Mouse (Mus musculus): ENCODE data around the gene Cdc42bpg. TPM values are rescaled to one million over a fixed set of nuclear protein-coding genes. Genes with fewer than 3 reads are reported as not detected.

Gene Cdc42bpg
- polyA plus RNA-seq, 1 experiment, result 33.1 TPM

DNA sequence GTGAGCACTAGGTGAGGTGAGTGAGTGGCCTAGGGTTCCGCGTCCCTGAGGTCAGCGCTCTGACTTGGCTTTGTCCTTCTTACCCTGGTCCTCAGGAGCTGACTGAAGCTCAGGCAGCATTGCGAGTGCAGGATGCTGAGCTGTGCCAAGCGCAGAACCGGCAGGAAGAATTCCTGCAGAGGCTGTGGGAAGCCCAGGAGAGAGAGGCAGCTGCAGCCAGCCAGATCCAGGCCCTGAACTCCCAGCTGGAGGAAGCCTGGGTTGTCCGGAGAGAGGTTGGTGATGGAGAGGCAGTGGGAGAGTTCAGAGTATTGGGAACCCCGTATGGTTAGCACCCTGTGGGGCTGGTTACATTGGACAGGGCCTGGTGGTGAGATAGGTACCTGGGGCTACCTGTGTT, 7.5 kb downstream of the Cdc42bpg start:
- peaks cover 55% of the 10 kb centered on the region for H3K4me1 ChIP-seq (ENCODE audit: control insufficient read depth, insufficient read depth, low read length)
- peak overlapping the region; percentile 85 for H3K27ac ChIP-seq (ENCODE audit: insufficient read depth, low read length)
- TF ChIP-seq POLR2A (IDR thresholded peaks at IDR 0.05; ENCODE audit: borderline replicate concordance, insufficient read depth, low read length), result no peak
- no peak for TF ChIP-seq CTCF (IDR thresholded peaks at IDR 0.05; ENCODE audit: borderline replicate concordance, insufficient read depth, low read depth, low read length)
- WGBS, result 35% methylated on average over 8 of the region's 8 CpGs
- no peak overlapping the region for H3K4me3 ChIP-seq (replicated peaks; ENCODE audit: insufficient read depth, low read depth, low read length)
- peak in 1 of 2 experiments; percentile 62 for DNase-seq
- no peaks in the 10 kb centered on the region for H3K27me3 ChIP-seq (ENCODE audit: control insufficient read depth, insufficient read depth, low read length)

DNA sequence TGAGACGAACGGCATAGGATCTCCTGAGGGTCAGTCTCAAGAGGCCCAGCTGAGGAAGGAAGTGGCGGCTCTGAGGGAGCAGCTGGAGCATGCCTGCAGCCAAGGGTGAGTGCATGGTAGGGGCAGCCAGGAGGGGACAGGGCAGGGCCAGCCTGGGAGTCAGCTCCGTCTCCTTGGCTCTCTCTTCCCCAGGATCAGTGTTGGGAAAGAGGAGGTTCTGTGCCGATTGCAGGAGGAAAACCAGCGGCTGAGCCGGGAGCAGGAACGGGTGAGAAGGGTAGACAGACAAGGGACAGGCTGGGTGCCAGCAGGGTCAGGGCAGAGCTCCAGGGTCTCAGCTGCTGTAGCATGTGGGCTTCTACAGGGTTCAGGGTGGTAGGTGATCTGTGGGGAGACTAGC, 8.3 kb downstream of the Cdc42bpg start:
- H3K27me3 ChIP-seq (ENCODE audit: control insufficient read depth, insufficient read depth, low read length), result no peaks in the 10 kb centered on the region
- peak overlapping the region; percentile 85 for H3K27ac ChIP-seq (ENCODE audit: insufficient read depth, low read length)
- no peak overlapping the region for H3K4me3 ChIP-seq (replicated peaks; ENCODE audit: insufficient read depth, low read depth, low read length)
- H3K4me1 ChIP-seq (ENCODE audit: control insufficient read depth, insufficient read depth, low read length), result peaks cover 53% of the 10 kb centered on the region
- WGBS, result 20% methylated on average over 8 of the region's 8 CpGs
- TF ChIP-seq CTCF (IDR thresholded peaks at IDR 0.05; ENCODE audit: borderline replicate concordance, insufficient read depth, low read depth, low read length) (no peak), POLR2A (IDR thresholded peaks at IDR 0.05; ENCODE audit: borderline replicate concordance, insufficient read depth, low read length) (no peak)
- DNase-seq, result peak in 1 of 2 experiments; percentile 54

DNA sequence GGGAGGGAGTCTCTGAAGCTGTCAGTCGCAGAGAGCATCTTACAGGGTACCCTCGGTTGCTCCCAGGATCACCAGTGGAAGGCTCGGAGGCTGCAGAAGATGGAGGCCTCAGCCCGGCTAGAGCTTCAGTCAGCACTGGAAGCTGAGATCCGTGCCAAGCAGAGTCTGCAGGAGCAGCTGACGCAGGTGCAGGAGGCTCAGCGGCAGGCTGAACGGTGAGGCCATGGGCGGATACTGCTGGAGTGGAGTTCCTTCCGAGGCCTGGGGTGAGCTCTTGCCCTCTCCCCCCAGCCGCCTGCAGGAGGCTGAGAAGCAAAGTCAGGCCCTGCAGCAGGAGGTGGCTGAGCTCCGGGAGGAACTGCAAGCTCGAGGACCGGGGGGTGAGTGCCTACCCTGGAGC, 9.3 kb downstream of the Cdc42bpg start:
- H3K27me3 ChIP-seq (ENCODE audit: control insufficient read depth, insufficient read depth, low read length), result no peaks in the 10 kb centered on the region
- H3K4me3 ChIP-seq (replicated peaks; ENCODE audit: insufficient read depth, low read depth, low read length), result peak overlapping the region; percentile 18
- peaks cover 43% of the 10 kb centered on the region for H3K4me1 ChIP-seq (ENCODE audit: control insufficient read depth, insufficient read depth, low read length)
- DNase-seq, result peak; percentile 79 to 86
- peak overlapping the region; percentile 85 for H3K27ac ChIP-seq (ENCODE audit: insufficient read depth, low read length)
- no peak for TF ChIP-seq POLR2A (IDR thresholded peaks at IDR 0.05; ENCODE audit: borderline replicate concordance, insufficient read depth, low read length)
- TF ChIP-seq CTCF (IDR thresholded peaks at IDR 0.05; ENCODE audit: borderline replicate concordance, insufficient read depth, low read depth, low read length), result no peak
- 21% methylated on average over 14 of the region's 14 CpGs for WGBS

DNA sequence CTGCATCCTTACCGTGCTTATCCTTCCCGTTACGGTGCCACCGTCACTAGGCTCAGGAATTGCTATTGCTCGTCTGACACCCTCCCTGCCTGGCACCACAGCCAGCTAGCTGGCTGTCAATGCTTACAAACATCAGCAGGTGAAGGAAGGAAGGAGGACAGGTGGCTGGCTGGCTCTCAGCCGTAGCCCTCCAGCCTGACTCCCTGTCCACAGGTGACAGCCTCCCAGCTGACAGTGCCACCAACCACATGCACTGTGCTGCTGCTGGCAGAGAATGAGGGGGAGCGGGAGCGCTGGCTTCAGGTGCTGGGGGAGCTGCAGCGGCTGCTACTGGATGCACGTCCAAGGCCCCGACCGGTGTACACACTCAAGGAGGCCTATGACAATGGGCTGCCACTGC, 11.9 kb downstream of the Cdc42bpg start:
- Histone ChIP-seq H3K4me3 (replicated peaks; ENCODE audit: insufficient read depth, low read depth, low read length) (no peak overlapping the region), H3K27ac (ENCODE audit: insufficient read depth, low read length) (no peak overlapping the region), H3K4me1 (ENCODE audit: control insufficient read depth, insufficient read depth, low read length) (peaks cover 32% of the 10 kb centered on the region), H3K27me3 (ENCODE audit: control insufficient read depth, insufficient read depth, low read length) (no peaks in the 10 kb centered on the region)
- DNase-seq, result no peak
- TF ChIP-seq POLR2A (IDR thresholded peaks at IDR 0.05; ENCODE audit: borderline replicate concordance, insufficient read depth, low read length) (no peak), CTCF (IDR thresholded peaks at IDR 0.05; ENCODE audit: borderline replicate concordance, insufficient read depth, low read depth, low read length) (no peak)
- 79% methylated on average over 12 of the region's 12 CpGs for WGBS

DNA sequence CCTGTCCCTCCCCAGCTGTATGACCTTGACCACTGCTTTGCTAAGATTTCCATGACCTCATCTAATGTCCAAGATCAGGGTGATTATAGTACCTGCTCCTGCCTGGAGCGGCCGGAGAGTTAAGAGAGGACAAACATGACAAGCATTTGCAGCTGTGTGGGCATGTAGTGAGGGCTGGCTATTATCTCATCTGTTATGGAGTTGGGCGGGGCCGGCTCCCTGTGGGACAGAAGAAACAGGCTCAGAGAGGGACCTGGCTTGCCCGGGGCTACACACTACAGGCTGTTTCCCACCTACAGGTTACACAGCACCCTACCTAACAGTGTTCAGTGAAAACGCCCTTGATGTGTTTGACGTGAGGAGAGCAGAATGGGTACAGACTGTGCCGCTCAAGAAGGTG, 15.1 kb downstream of the Cdc42bpg start:
- no peak for DNase-seq
- 86% methylated on average over 8 of the region's 8 CpGs for WGBS
- H3K27me3 ChIP-seq (ENCODE audit: control insufficient read depth, insufficient read depth, low read length), result no peaks in the 10 kb centered on the region
- no peak overlapping the region for H3K27ac ChIP-seq (ENCODE audit: insufficient read depth, low read length)
- no peak for TF ChIP-seq CTCF (IDR thresholded peaks at IDR 0.05; ENCODE audit: borderline replicate concordance, insufficient read depth, low read depth, low read length)
- TF ChIP-seq POLR2A (IDR thresholded peaks at IDR 0.05; ENCODE audit: borderline replicate concordance, insufficient read depth, low read length), result no peak
- H3K4me3 ChIP-seq (replicated peaks; ENCODE audit: insufficient read depth, low read depth, low read length), result no peak overlapping the region
- peaks cover 2% of the 10 kb centered on the region for H3K4me1 ChIP-seq (ENCODE audit: control insufficient read depth, insufficient read depth, low read length)

DNA sequence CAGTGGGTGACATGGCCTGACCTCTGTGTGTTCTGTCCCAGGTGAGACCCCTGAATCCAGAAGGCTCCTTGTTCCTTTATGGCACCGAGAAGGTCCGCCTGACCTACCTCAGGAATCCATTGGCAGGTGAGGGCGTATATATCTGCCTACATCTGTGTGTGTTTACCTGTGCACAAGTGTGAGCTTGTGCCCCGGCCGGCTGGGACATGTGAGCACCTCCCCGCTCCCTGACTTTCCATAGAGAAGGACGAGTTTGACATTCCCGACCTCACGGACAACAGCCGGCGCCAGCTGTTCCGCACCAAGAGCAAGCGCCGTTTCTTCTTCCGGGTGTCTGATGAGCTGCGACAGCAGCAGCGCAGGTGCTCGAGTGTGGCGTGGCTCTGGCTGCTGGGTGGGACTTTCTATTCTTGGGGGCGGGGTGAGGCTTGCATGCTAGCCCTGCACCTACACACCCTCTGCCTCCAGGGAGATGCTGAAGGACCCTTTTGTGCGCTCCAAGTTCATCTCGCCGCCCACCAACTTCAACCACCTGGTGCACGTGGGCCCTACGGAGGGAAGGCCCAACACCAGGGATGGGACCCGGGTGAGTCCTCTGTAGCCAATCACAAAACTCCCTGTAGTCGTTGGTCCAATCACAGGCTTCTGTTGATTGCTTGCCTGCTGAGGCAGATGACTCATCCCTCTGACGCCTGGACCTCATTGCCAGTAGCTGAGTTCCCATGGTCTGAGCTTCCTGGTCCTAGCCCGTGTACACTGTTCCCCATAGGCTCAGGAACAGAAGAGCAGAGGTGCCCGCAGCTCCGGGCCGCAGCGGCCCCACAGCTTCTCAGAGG, 15.7 kb downstream of the Cdc42bpg start:
- WGBS, result 77% methylated on average over 33 of the region's 33 CpGs
- H3K27ac ChIP-seq (ENCODE audit: insufficient read depth, low read length), result no peak overlapping the region
- DNase-seq, result peak; percentile 27 to 62

DNA sequence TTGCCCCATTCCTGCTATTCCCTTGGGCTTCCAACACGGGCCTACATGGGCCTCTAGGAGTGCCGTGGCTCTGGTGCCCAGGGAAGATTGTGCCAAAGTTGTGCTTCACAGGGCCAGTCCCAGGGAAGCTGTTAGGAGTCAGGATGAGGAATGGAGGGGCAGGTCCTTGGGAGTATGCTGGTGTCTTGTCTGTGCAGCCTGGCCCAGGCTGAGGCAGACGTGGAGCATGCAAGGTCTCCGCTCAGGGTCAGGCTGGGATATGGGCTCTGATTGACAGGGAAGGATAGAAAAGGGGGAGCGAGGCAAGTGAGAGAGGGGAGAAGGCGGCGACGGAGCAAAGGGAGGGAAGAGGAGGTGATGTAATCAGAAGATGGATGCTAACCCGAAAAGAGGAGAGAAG, 18.5 kb downstream of the Cdc42bpg start:
- no peak for TF ChIP-seq CTCF (IDR thresholded peaks at IDR 0.05; ENCODE audit: borderline replicate concordance, insufficient read depth, low read depth, low read length)
- TF ChIP-seq POLR2A (IDR thresholded peaks at IDR 0.05; ENCODE audit: borderline replicate concordance, insufficient read depth, low read length), result no peak
- 77% methylated on average over 9 of the region's 9 CpGs for WGBS
- Histone ChIP-seq H3K27ac (ENCODE audit: insufficient read depth, low read length) (no peak overlapping the region), H3K4me3 (replicated peaks; ENCODE audit: insufficient read depth, low read depth, low read length) (no peak overlapping the region), H3K27me3 (ENCODE audit: control insufficient read depth, insufficient read depth, low read length) (no peaks in the 10 kb centered on the region), H3K4me1 (ENCODE audit: control insufficient read depth, insufficient read depth, low read length) (peaks cover 2% of the 10 kb centered on the region; the same call in 1 of the 2 replicates)
- no peak for DNase-seq

More for the DNA sequence above, 15.7 kb downstream of the Cdc42bpg start:
- no peak overlapping the region for H3K4me3 ChIP-seq (replicated peaks; ENCODE audit: insufficient read depth, low read depth, low read length)
- H3K4me1 ChIP-seq (ENCODE audit: control insufficient read depth, insufficient read depth, low read length), result peaks cover 2% of the 10 kb centered on the region; the same call in 1 of the 2 replicates
- TF ChIP-seq CTCF (IDR thresholded peaks at IDR 0.05; ENCODE audit: borderline replicate concordance, insufficient read depth, low read depth, low read length) (no peak), POLR2A (IDR thresholded peaks at IDR 0.05; ENCODE audit: borderline replicate concordance, insufficient read depth, low read length) (no peak)
- H3K27me3 ChIP-seq (ENCODE audit: control insufficient read depth, insufficient read depth, low read length), result no peaks in the 10 kb centered on the region

DNA sequence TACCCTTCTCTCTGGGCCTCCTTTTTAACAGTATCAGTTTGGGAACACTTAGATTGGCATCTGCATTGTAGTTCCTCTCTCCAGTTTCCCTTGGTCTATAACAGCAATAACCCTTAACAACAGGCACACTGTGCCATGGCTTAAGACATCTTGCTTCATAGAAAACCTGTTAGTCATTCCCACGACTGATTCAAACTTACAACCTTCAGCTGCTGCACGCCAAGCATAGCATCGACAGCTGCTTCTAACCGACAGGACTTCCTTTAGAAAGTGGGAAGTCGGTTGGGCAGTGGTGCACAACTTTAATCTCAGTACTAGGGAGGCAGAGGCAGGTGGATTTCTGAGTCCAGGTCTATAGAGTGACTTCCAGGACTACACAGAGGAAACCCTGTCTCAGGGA, 24.9 kb downstream of the Cdc42bpg start:
- H3K27me3 ChIP-seq (ENCODE audit: control insufficient read depth, insufficient read depth, low read length), result no peaks in the 10 kb centered on the region
- TF ChIP-seq POLR2A (IDR thresholded peaks at IDR 0.05; ENCODE audit: borderline replicate concordance, insufficient read depth, low read length) (no peak), CTCF (IDR thresholded peaks at IDR 0.05; ENCODE audit: borderline replicate concordance, insufficient read depth, low read depth, low read length) (no peak)
- H3K27ac ChIP-seq (ENCODE audit: insufficient read depth, low read length), result no peak overlapping the region
- WGBS, result 55% methylated on average over 5 of the region's 5 CpGs
- peaks cover 3% of the 10 kb centered on the region; the same call in 1 of the 2 replicates for H3K4me1 ChIP-seq (ENCODE audit: control insufficient read depth, insufficient read depth, low read length)
- no peak overlapping the region for H3K4me3 ChIP-seq (replicated peaks; ENCODE audit: insufficient read depth, low read depth, low read length)
- DNase-seq, result no peak

Data from cerebellum, adult 2 months (tissue).